Mouse (Mus musculus) lung, postnatal 0 days (tissue): ENCODE measurements around the gene Arl5c.

Source experiments
- CTCF ChIP-seq: IDR thresholded peaks from 2 replicates; pipeline ENCODE4 v1.5.1; 2016; ENCODE audit warnings: antibody characterized with exemption, mild to moderate bottlenecking
- EP300 ChIP-seq: IDR thresholded peaks from 2 replicates; pipeline ENCODE4 v1.6.1; 2016; ENCODE audit warnings: antibody characterized with exemption, mild to moderate bottlenecking, control low read depth

DNA sequence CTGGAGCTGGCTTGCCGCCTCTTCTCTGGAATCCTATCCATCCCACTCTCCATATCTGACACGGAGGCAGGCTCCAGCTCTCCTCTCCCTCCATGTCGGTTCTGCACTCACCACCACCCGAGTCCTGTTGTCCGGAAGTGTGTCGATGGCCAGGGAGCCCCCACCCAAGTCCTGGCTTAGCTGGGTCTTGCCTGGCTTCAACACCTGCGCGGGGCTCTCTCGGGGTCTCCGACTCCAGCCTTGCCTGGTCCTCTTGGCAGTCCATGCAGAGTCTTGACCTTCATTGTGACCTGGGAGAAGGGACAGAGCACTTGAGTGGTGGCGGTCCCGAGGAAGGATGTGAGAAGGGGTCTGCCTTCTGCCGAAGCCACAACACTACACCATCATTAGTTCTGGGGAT is 17.6 kb downstream of the Arl5c start:
- TF ChIP-seq CTCF, result no peak
- TF ChIP-seq EP300, result no peak
